Mouse (Mus musculus) liver, postnatal 0 days (tissue): ENCODE measurements around the gene Slc25a44. TPM values are rescaled to one million over a fixed set of nuclear protein-coding genes. Genes with fewer than 3 reads are reported as not detected.

ENCODE experiments used
- ATAC-seq: fragments of 200-750 bp; cut with Nextera tagmentation; 2 replicates; pipeline ENCODE4 v1.8.0; 2017; ENCODE audit warnings: mild to moderate bottlenecking, moderate library complexity
- DNase-seq: peaks from one replicate; pipeline ENCODE4 v3.0.0-alpha.2; 2016
- H3K27ac ChIP-seq: fragments of 300-500 bp; sonication (generic); 2 replicates; pipeline ENCODE4 v1.5.1; 2014; ENCODE audit warnings: antibody characterized with exemption, moderate library complexity, mild to moderate bottlenecking, low read depth
- H3K27me3 ChIP-seq: fragments of 300-500 bp; sonication (generic); 2 replicates; pipeline ENCODE4 v1.6.1; 2014; ENCODE audit warnings: low read length, control low read depth, mixed read lengths; ENCODE audit not compliant: insufficient read depth
- H3K36me3 ChIP-seq: fragments of 300-500 bp; sonication (generic); replicated peaks from 2 replicates; pipeline ENCODE4 v1.6.1; 2014; ENCODE audit warnings: mild to moderate bottlenecking, control low read depth, low read length, moderate library complexity, mixed read lengths; ENCODE audit not compliant: insufficient read depth
- H3K4me1 ChIP-seq: fragments of 300-500 bp; sonication (generic); 2 replicates; pipeline ENCODE4 v1.6.1; 2014; ENCODE audit warnings: antibody characterized with exemption, mild to moderate bottlenecking, control low read depth; ENCODE audit not compliant: insufficient read depth
- H3K4me2 ChIP-seq: fragments of 300-500 bp; sonication (generic); 2 replicates; pipeline ENCODE4 v1.6.1; 2014; ENCODE audit warnings: low read depth, mild to moderate bottlenecking, low read length, moderate library complexity, mixed read lengths
- H3K4me3 ChIP-seq: fragments of 300-500 bp; sonication (generic); 2 replicates; pipeline ENCODE4 v1.5.1; 2014; ENCODE audit warnings: low read depth, low read length
- H3K9ac ChIP-seq: fragments of 300-500 bp; sonication (generic); replicated peaks from 2 replicates; pipeline ENCODE4 v1.6.1; 2014; ENCODE audit warnings: mild to moderate bottlenecking, moderate library complexity
- H3K9me3 ChIP-seq: fragments of 300-500 bp; sonication (generic); 2 replicates; pipeline ENCODE4 v1.6.1; 2016; ENCODE audit warnings: mild to moderate bottlenecking, control low read depth, low read length, mixed read lengths
- CTCF ChIP-seq: sonication (generic); IDR thresholded peaks from 2 replicates; pipeline ENCODE4 v1.5.1; 2016; ENCODE audit warnings: antibody characterized with exemption, low read depth
- EP300 ChIP-seq: IDR thresholded peaks from 2 replicates; pipeline ENCODE4 v1.6.1; 2016; ENCODE audit warnings: antibody characterized with exemption, low read depth, mild to moderate bottlenecking
- WGBS: fragments of 180-500 bp; shearing (Covaris S2); extraction: QIAGEN DNeasy Blood & Tissue Kit; methylation state at CpG from one replicate; pipeline ENCODE4 v1.1.7; 2014; ENCODE audit not compliant: insufficient replicate concordance; 5-methylcytosine and 5-hydroxymethylcytosine counted together
- polyA plus RNA-seq: library from polyadenylated mRNA; unstranded; fragments of >200 nt; fragmentation: Nextera tagmentation; extraction: Ambion mirVana; gene quantifications from 2 replicates; pipeline ENCODE4 v1.2.1, GENCODE M21; 2015

The Slc25a44 gene
- polyA plus RNA-seq, 1 experiment from 2014 or later, result 9.0 TPM

DNA sequence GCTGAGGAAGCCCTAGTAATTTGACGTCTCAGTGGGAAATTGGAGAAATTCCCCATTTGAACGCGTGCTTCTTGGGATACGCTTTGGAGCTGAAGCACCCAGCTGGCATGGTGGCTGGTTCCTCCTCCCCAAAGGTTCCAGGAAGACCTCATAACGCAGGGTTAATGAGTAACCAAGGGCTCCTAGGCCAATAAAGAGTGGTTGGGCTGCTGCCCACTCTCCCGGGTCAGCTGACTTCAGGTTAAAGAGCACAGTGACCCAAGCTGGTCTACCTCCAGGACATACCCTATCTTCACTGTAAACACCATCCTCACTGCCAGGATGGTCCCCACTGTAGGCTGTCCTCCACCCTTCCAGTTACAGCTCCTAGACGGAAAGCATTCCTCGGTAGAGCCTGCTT, 31.4 kb upstream of the Slc25a44 start:
- Histone ChIP-seq H3K4me2 (peak overlapping the region; percentile 68), H3K9me3 (no peaks in the 10 kb centered on the region), H3K9ac (no peak overlapping the region), H3K4me3 (no peak overlapping the region), H3K4me1 (peaks cover 32% of the 10 kb centered on the region), H3K27ac (peak overlapping the region; percentile 89), H3K27me3 (peaks cover 7% of the 10 kb centered on the region; the same call in 1 of the 2 replicates), H3K36me3 (peaks cover 10% of the 10 kb centered on the region)
- ATAC-seq (peak; percentile 90), DNase-seq (peak; percentile 66)
- no peak for TF ChIP-seq CTCF
- TF ChIP-seq EP300, result no peak
- 66% methylated on average over 8 of the region's 8 CpGs for WGBS

GRCm38 (mm10) chr3:88455588-88456264, 30.8 kb upstream of the Slc25a44 start:
- no peak for DNase-seq

GRCm38 (mm10) chr3:88454762-88455587, 30.0 kb upstream of the Slc25a44 start:
- H3K27ac ChIP-seq, result peak overlapping the region; percentile 89
- H3K9me3 ChIP-seq, result no peaks in the 10 kb centered on the region
- ATAC-seq (peak; percentile 20; the same call in 1 of the 2 replicates), DNase-seq (no peak)
- H3K27me3 ChIP-seq, result peaks cover 8% of the 10 kb centered on the region
- H3K4me3 ChIP-seq, result peak overlapping the region; percentile 42
- peak overlapping the region; percentile 65 for H3K9ac ChIP-seq
- H3K4me2 ChIP-seq, result peak overlapping the region; percentile 68
- peaks cover 27% of the 10 kb centered on the region for H3K4me1 ChIP-seq
- peaks cover 20% of the 10 kb centered on the region for H3K36me3 ChIP-seq
- 23% methylated on average over 9 of the region's 9 CpGs for WGBS
- TF ChIP-seq EP300 (no peak), CTCF (no peak)

More at GRCm38 (mm10) chr3:88455588-88456264, 30.8 kb upstream of the Slc25a44 start:
- Histone ChIP-seq H3K4me1 (peaks cover 32% of the 10 kb centered on the region), H3K9me3 (no peaks in the 10 kb centered on the region), H3K27me3 (peaks cover 7% of the 10 kb centered on the region; the same call in 1 of the 2 replicates), H3K4me2 (peak overlapping the region; percentile 68), H3K4me3 (peak overlapping the region; percentile 42), H3K27ac (peak overlapping the region; percentile 89), H3K36me3 (peaks cover 16% of the 10 kb centered on the region), H3K9ac (peak overlapping the region; percentile 65)
- 44% methylated on average over 18 of the region's 18 CpGs for WGBS
- ATAC-seq, result peak; percentile 44
- TF ChIP-seq EP300 (no peak), CTCF (no peak)

DNA sequence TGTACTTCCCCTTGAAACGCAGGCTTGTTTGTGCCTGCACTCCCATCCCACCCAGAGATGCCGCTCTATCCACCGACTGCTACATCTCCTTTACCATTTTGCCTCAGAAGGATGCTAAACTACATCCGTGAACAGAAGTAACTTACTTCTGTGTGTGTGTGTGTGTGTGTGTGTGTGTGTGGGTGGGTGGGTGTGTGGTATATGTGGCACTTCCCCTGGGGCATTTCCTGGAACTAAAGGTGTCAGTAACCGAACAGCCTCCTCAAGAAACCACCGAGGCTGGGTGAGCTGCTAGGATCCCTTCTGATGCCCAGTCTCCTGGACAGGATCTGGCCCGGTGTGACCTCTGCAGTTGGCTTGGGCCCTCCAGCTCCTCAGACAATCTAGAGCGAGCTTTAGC, 29.0 kb upstream of the Slc25a44 start:
- 46% methylated on average over 8 of the region's 8 CpGs for WGBS
- Histone ChIP-seq H3K36me3 (peaks cover 21% of the 10 kb centered on the region), H3K27me3 (peaks cover 7% of the 10 kb centered on the region; the same call in 1 of the 2 replicates), H3K9ac (0 out of 2 replicates have a peak overlapping the region, but pooled peaks have one; percentile 5), H3K9me3 (no peaks in the 10 kb centered on the region), H3K4me1 (peaks cover 33% of the 10 kb centered on the region), H3K27ac (peak overlapping the region; percentile 89), H3K4me3 (peak overlapping the region; percentile 42; the same call in 1 of the 2 replicates), H3K4me2 (peak overlapping the region; percentile 68)
- no peak for ATAC-seq
- DNase-seq, result no peak
- TF ChIP-seq EP300, result no peak
- no peak for TF ChIP-seq CTCF

- no peak overlapping the region for H3K9ac ChIP-seq
- H3K4me3 ChIP-seq, result no peak overlapping the region
- no peak for TF ChIP-seq CTCF
- no peak for TF ChIP-seq EP300
- ATAC-seq (no peak), DNase-seq (no peak)
- no peaks in the 10 kb centered on the region for H3K9me3 ChIP-seq
- peaks cover 23% of the 10 kb centered on the region for H3K36me3 ChIP-seq
- no peak overlapping the region; the same call in 1 of the 2 replicates for H3K4me2 ChIP-seq
- peaks cover 4% of the 10 kb centered on the region; the same call in 1 of the 2 replicates for H3K27me3 ChIP-seq
- 27% methylated on average over 8 of the region's 8 CpGs for WGBS
- no peak overlapping the region for H3K27ac ChIP-seq
- H3K4me1 ChIP-seq, result peaks cover 33% of the 10 kb centered on the region
Measured at GRCm38 (mm10) chr3:88453369-88453768, 28.4 kb upstream of the Slc25a44 start.

DNA sequence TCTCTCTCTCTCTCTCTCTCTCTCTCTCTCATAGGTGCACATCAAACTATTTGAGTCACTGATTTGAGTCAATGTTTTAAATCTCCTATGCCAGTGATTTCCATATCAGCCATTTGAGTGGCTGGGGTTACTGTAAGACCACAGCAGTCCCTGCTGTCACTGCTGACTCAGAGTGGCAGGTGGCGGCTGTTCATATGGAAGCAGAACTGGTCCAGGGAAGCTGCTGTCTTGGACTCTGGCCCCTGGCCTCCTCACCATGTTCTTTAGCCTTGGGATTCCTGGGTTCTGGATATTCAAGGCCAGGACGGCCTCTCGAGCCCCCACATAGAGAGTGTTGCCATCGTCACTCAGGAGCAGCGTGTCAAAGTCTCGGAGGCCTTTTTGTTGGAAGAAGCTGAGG, 27.8 kb upstream of the Slc25a44 start:
- Histone ChIP-seq H3K9ac (no peak overlapping the region), H3K27ac (no peak overlapping the region), H3K27me3 (peaks cover 4% of the 10 kb centered on the region; the same call in 1 of the 2 replicates), H3K9me3 (no peaks in the 10 kb centered on the region), H3K4me3 (no peak overlapping the region), H3K4me2 (no peak overlapping the region), H3K4me1 (peaks cover 39% of the 10 kb centered on the region), H3K36me3 (peaks cover 26% of the 10 kb centered on the region)
- 78% methylated on average over 6 of the region's 6 CpGs for WGBS
- no peak for TF ChIP-seq EP300
- TF ChIP-seq CTCF, result no peak
- no peak for DNase-seq
- ATAC-seq, result no peak
